Mouse (Mus musculus): ENCODE measurements around the gene Camk1g. TPM values are rescaled to one million over a fixed set of nuclear protein-coding genes. Genes with fewer than 3 reads are reported as not detected.

Camk1g gene
- polyA plus RNA-seq, 1 experiment from 2014 or later, result 14.0 TPM

DNA sequence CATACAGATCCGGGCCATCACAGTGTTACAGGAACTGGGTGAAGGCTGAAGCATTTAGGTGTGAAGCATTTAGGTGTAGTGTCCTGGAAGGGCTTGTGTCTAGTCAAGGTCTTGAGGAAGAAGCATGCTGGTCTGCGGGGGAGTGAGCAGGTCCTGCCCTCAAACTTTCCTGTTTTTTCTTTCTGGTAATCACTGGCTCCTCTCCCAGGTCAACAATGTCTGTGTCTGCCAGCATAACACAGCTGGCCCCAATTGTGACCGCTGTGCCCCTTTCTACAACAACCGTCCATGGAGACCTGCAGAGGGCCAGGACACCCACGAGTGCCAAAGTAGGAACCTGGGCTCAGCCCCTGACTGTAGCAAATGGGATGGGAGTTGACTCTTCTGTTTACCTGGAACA, 42.4 kb downstream of the Camk1g start:
- ATAC-seq (replicated peaks; ENCODE audit: low FRiP score), result no peak
- 65% methylated on average over 5 of the region's 5 CpGs for WGBS

GRCm38 (mm10) chr1:193327216-193327615, 42.9 kb downstream of the Camk1g start:
- H3K4me3 ChIP-seq (replicated peaks), result no peak overlapping the region
- no peaks in the 10 kb centered on the region for H3K36me3 ChIP-seq
- H3K4me2 ChIP-seq, result no peak overlapping the region
- no peak for ATAC-seq (replicated peaks; ENCODE audit: low FRiP score)
- no peaks in the 10 kb centered on the region for H3K27me3 ChIP-seq
- WGBS, result 72% methylated on average over 1 of the region's 1 CpGs
- peaks cover 3% of the 10 kb centered on the region; the same call in 1 of the 2 replicates for H3K4me1 ChIP-seq
- H3K9ac ChIP-seq, result no peak overlapping the region
- H3K27ac ChIP-seq, result no peak overlapping the region
- no peaks in the 10 kb centered on the region for H3K9me3 ChIP-seq (replicated peaks)

More for the DNA sequence above, 42.4 kb downstream of the Camk1g start:
- Histone ChIP-seq H3K4me2 (no peak overlapping the region), H3K4me1 (peaks cover 3% of the 10 kb centered on the region; the same call in 1 of the 2 replicates), H3K4me3 (replicated peaks) (no peak overlapping the region), H3K36me3 (no peaks in the 10 kb centered on the region), H3K9ac (no peak overlapping the region), H3K27me3 (no peaks in the 10 kb centered on the region), H3K9me3 (replicated peaks) (no peaks in the 10 kb centered on the region), H3K27ac (no peak overlapping the region)

- H3K4me1 ChIP-seq, result peaks cover 3% of the 10 kb centered on the region; the same call in 1 of the 2 replicates
- WGBS, result 40% methylated on average over 7 of the region's 7 CpGs
- H3K9me3 ChIP-seq (replicated peaks), result no peaks in the 10 kb centered on the region
- H3K9ac ChIP-seq, result no peak overlapping the region
- peak overlapping the region; percentile 75; the same call in 1 of the 2 replicates for H3K27ac ChIP-seq
- no peaks in the 10 kb centered on the region for H3K27me3 ChIP-seq
- H3K4me3 ChIP-seq (replicated peaks), result no peak overlapping the region
- ATAC-seq (replicated peaks; ENCODE audit: low FRiP score), result peak; percentile 26
- H3K4me2 ChIP-seq, result no peak overlapping the region
- H3K36me3 ChIP-seq, result no peaks in the 10 kb centered on the region
Observed at GRCm38 (mm10) chr1:193326456-193327145, 43.5 kb downstream of the Camk1g start.

DNA sequence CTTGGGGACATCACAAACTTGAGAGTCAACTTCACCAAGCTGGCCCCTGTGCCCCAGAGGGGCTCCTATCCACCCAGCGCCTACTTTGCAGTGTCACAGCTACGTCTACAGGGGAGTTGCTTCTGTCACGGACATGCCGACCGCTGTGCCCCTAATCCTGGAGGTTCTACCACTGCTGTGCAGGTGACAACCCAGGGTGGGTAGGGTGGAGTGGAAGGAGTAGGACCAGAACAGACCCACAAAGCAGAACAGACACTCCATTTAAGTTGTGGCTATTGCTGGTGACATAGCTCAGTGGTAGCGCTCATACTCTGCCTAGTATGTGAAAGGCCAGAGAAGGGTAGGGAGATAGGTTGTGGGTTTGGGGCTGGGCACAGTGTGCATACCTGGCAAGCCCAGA, 44.2 kb downstream of the Camk1g start:
- Histone ChIP-seq H3K4me1 (peaks cover 3% of the 10 kb centered on the region; the same call in 1 of the 2 replicates), H3K27ac (no peak overlapping the region), H3K27me3 (no peaks in the 10 kb centered on the region), H3K4me3 (replicated peaks) (no peak overlapping the region), H3K9ac (no peak overlapping the region), H3K9me3 (replicated peaks) (no peaks in the 10 kb centered on the region), H3K4me2 (no peak overlapping the region), H3K36me3 (no peaks in the 10 kb centered on the region)
- 91% methylated on average over 6 of the region's 6 CpGs for WGBS
- no peak for ATAC-seq (replicated peaks; ENCODE audit: low FRiP score)

DNA sequence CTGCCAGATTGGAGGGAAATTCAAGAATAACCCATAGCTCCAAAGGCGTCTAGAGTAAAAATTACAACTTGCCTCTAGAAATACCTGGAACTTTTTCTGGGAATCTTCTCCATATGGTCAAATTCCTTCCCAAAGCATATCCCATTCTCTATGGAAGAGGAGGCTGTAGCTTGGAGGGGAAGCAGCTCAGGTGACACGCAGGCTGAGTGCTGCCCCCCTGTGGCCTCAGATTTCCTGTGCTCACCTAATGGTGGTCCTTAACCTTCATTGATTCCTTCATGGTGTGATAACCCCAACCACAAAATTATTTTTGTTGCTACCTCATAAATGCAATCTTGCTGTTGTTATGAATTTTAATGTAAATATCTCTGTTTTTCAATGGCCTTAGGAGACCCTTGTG, 45.9 kb downstream of the Camk1g start:
- H3K4me1 ChIP-seq, result no peaks in the 10 kb centered on the region
- no peak overlapping the region for H3K27ac ChIP-seq
- H3K4me2 ChIP-seq, result no peak overlapping the region
- no peak for ATAC-seq (replicated peaks; ENCODE audit: low FRiP score)
- H3K4me3 ChIP-seq (replicated peaks), result no peak overlapping the region
- H3K36me3 ChIP-seq, result no peaks in the 10 kb centered on the region
- H3K9me3 ChIP-seq (replicated peaks), result no peaks in the 10 kb centered on the region
- WGBS, result 39% methylated on average over 2 of the region's 2 CpGs
- H3K27me3 ChIP-seq, result no peaks in the 10 kb centered on the region; the same call in 1 of the 2 replicates
- no peak overlapping the region for H3K9ac ChIP-seq

- Histone ChIP-seq H3K4me1 (no peaks in the 10 kb centered on the region), H3K4me3 (replicated peaks) (no peak overlapping the region), H3K9me3 (replicated peaks) (no peaks in the 10 kb centered on the region), H3K4me2 (no peak overlapping the region), H3K27ac (no peak overlapping the region), H3K27me3 (no peaks in the 10 kb centered on the region; the same call in 1 of the 2 replicates), H3K9ac (no peak overlapping the region), H3K36me3 (no peaks in the 10 kb centered on the region)
- no peak for ATAC-seq (replicated peaks; ENCODE audit: low FRiP score)
- WGBS, result 91% methylated on average over 6 of the region's 6 CpGs
Observed at GRCm38 (mm10) chr1:193323686-193324085, 46.4 kb downstream of the Camk1g start.

- Histone ChIP-seq H3K4me1 (0 out of 2 replicates have a peak, but pooled peaks cover 6% of the 10 kb centered on the region), H3K9me3 (replicated peaks) (no peaks in the 10 kb centered on the region), H3K4me3 (replicated peaks) (no peak overlapping the region), H3K9ac (no peak overlapping the region), H3K27ac (no peak overlapping the region), H3K36me3 (no peaks in the 10 kb centered on the region), H3K27me3 (no peaks in the 10 kb centered on the region; the same call in 1 of the 2 replicates), H3K4me2 (no peak overlapping the region)
- no peak for ATAC-seq (replicated peaks; ENCODE audit: low FRiP score)
- 87% methylated on average over 8 of the region's 8 CpGs for WGBS
Observed at GRCm38 (mm10) chr1:193320398-193320797, 49.7 kb downstream of the Camk1g start.

DNA sequence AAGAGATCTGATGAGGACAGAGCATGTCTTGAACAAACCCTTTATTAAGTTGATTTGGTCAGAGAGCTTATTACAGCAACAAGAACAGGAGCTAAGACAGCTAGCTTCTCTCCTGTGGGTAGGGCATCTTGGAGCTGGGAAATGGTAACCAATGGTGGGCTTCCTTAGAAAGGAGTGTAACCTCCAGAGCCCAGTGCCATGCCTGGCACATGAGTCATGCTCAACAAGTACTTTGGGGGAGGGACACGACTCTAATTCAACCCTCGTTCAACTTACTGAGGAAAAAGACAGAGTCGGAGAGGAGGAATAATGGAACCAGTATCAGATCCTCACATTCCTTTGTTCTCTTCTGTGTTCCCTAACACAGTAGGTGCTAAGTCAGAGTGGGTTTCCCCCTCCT, 50.4 kb downstream of the Camk1g start:
- ATAC-seq (replicated peaks; ENCODE audit: low FRiP score), result no peak
- Histone ChIP-seq H3K4me2 (no peak overlapping the region), H3K27ac (no peak overlapping the region), H3K9ac (no peak overlapping the region), H3K36me3 (no peaks in the 10 kb centered on the region), H3K9me3 (replicated peaks) (no peaks in the 10 kb centered on the region), H3K27me3 (no peaks in the 10 kb centered on the region; the same call in 1 of the 2 replicates), H3K4me1 (0 out of 2 replicates have a peak, but pooled peaks cover 8% of the 10 kb centered on the region), H3K4me3 (replicated peaks) (no peak overlapping the region)
- WGBS, result 74% methylated on average over 3 of the region's 3 CpGs

GRCm38 (mm10) chr1:193317159-193317559, 52.9 kb downstream of the Camk1g start:
- Histone ChIP-seq H3K4me3 (replicated peaks) (no peak overlapping the region), H3K9ac (no peak overlapping the region), H3K9me3 (replicated peaks) (no peaks in the 10 kb centered on the region), H3K4me1 (peaks cover 8% of the 10 kb centered on the region; the same call in 1 of the 2 replicates), H3K27me3 (no peaks in the 10 kb centered on the region; the same call in 1 of the 2 replicates), H3K27ac (peak overlapping the region; percentile 51; the same call in 1 of the 2 replicates), H3K36me3 (no peaks in the 10 kb centered on the region), H3K4me2 (no peak overlapping the region)
- peak; percentile 43; the same call in 1 of the 2 replicates for ATAC-seq (replicated peaks; ENCODE audit: low FRiP score)
- WGBS, result 45% methylated on average over 6 of the region's 6 CpGs

DNA sequence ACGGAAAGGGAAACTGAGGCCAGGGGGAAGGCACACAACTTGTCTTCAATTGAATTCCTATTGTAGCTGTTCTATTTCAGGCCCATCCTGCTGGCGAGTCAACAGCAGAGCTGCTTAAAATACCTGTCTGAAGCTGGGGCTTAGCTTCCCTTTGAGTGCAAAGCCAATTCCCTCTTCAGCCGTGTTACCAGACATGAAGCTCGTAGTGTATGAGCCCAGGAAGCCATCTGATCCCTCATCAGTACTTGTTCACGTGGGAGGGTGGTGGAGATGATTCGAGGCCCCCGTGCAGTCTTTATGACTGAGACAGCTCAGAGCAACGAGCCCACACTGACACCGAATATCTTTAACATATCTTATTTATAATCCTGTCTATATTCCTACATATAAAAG, 53.7 kb downstream of the Camk1g start:
- WGBS, result 63% methylated on average over 9 of the region's 9 CpGs
- H3K36me3 ChIP-seq, result no peaks in the 10 kb centered on the region
- no peak for ATAC-seq (replicated peaks; ENCODE audit: low FRiP score)
- no peak overlapping the region for H3K4me2 ChIP-seq
- no peak overlapping the region for H3K4me3 ChIP-seq (replicated peaks)
- no peaks in the 10 kb centered on the region; the same call in 1 of the 2 replicates for H3K27me3 ChIP-seq
- no peak overlapping the region for H3K9ac ChIP-seq
- peaks cover 11% of the 10 kb centered on the region; the same call in 1 of the 2 replicates for H3K4me1 ChIP-seq
- H3K9me3 ChIP-seq (replicated peaks), result no peaks in the 10 kb centered on the region
- H3K27ac ChIP-seq, result peak overlapping the region; percentile 77

- Histone ChIP-seq H3K27ac (peak overlapping the region; percentile 77), H3K4me1 (peaks cover 11% of the 10 kb centered on the region; the same call in 1 of the 2 replicates), H3K4me3 (replicated peaks) (no peak overlapping the region), H3K4me2 (no peak overlapping the region), H3K9ac (no peak overlapping the region), H3K27me3 (no peaks in the 10 kb centered on the region; the same call in 1 of the 2 replicates), H3K9me3 (replicated peaks) (no peaks in the 10 kb centered on the region), H3K36me3 (no peaks in the 10 kb centered on the region)
- WGBS, result 72% methylated on average over 5 of the region's 5 CpGs
- peak; percentile 55 for ATAC-seq (replicated peaks; ENCODE audit: low FRiP score)
Observed at GRCm38 (mm10) chr1:193315705-193316357, 54.3 kb downstream of the Camk1g start.

- Histone ChIP-seq H3K4me3 (replicated peaks) (no peak overlapping the region), H3K36me3 (no peaks in the 10 kb centered on the region), H3K9me3 (replicated peaks) (no peaks in the 10 kb centered on the region), H3K27ac (no peak overlapping the region), H3K27me3 (no peaks in the 10 kb centered on the region), H3K4me1 (peaks cover 6% of the 10 kb centered on the region; the same call in 1 of the 2 replicates), H3K4me2 (no peak overlapping the region), H3K9ac (no peak overlapping the region)
- WGBS, result 48% methylated on average over 1 of the region's 1 CpGs
- ATAC-seq (replicated peaks; ENCODE audit: low FRiP score), result 0 out of 2 replicates have a peak, but pooled peaks have one; percentile 44
Observed at GRCm38 (mm10) chr1:193311596-193311995, 58.5 kb downstream of the Camk1g start.

Data from kidney, embryonic 15.5 days (tissue).